Mouse (Mus musculus): Measurements from ENCODE around the gene Nlk.
"Not testable (repeated sequence)": the region's sequence is repeated elsewhere in the genome, so short reads cannot be mapped to it uniquely, and the experiment has no call there.

The Nlk gene

DNA sequence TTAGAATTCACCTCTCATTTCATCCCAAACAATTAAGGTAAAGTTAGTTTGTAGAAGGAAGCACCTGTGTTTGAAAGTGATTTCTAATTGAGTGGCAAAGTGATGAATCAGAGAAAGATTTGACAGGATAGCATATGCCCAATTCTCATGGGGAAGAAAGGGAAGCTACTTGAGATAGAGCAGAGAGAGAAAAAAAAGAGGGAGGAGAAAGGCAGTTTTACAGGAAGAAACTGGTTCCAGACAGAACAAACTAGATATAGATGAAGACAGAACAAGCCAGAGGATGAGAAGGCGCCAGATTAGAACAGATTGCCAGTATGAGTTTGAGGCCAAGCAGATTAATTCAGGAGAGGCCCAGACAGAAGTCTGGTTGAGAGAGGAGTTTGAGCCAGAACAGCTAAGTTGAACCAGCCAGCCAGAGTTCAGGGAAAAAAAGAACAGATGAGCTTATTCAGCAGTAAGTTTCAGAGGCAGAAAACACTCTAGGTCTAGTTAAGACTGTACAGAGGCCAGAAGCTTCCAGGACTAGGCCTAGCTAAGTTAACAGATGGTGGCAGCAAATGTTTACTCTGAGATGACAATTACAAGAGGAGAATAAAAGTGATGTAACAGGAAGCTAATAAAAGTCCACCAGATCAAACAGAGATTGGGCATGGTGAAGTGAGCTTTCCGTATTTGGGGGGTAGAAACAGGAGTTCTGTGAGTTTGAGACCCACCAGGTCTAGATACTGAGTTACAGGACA, 149.3 kb downstream of the Nlk start:
- DNase-seq (ENCODE audit: low spot score in 2 of 2): no peak

DNA sequence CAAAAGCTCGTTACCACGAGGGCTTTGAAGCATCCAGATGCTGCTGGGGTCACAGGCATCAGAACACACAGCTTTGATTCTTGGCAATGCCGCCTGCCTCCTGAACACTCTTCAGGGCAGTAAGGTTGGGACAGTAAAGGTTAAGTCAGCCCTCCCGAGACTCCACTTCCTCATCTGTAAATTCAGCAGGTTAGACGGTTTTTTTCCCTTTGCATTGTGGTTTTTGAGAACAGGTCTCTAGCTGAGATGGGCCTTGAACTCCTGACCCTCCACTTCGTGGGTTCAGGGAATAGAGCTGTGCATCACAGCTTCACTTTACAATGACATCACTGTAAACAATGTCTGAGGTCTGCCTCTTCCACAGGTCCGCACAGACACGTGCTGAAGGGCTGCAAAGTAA, 152.0 kb downstream of the Nlk start:
- DNase-seq (ENCODE audit: low spot score in 2 of 2): no peak

DNA sequence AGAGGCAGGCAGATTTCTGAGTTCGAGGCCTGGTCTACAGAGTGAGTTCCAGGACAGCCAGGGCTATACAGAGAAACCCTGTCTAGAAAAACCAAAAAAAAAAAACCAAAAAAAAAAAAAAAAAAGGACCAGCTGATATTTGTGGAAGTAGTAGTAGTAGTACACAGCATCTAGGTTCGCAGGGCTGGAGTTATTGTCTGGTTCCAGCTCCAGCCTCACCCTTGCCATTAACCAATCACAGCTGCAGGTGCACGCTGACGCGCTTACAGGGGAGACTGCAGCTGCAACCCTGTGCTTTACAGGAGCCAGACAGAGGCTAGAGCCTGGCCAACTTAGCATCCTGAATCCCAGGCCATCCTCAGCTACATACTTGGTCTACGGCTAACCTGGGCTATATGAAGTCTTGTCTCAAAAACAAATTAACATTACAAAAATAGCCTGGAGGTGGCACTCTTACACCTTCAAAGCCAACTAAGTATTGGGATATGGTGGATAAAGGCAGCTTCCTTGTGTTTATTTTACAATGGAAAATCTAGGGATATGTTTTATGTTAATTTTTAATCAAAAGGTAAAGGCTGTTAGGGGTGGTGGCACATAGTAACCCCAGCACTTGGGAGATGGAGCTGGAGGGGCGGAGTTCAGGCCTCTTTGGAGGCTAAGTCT, 152.6 kb downstream of the Nlk start:
- DNase-seq (ENCODE audit: low spot score in 2 of 2): no peak

DNA sequence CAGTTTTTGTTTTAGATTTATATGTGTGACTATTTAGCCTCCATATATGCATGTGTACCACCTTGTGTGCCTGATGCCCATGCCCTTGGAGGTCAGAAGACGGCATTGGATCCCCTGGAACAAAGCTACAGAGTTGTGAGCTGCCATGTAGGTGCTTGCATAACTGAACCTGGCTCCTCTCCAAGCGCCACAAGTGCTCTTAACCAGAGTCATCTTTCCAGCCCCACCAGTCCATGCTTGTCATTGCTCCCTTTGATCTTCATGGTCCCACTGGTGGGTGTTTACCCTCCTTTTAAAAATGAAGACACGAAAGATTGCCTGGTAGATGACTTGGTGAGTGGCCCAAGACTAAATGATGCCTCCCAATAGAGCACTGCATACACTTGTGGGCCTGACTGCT, 156.8 kb downstream of the Nlk start:
- DNase-seq (ENCODE audit: low spot score in 2 of 2): no peak

DNA sequence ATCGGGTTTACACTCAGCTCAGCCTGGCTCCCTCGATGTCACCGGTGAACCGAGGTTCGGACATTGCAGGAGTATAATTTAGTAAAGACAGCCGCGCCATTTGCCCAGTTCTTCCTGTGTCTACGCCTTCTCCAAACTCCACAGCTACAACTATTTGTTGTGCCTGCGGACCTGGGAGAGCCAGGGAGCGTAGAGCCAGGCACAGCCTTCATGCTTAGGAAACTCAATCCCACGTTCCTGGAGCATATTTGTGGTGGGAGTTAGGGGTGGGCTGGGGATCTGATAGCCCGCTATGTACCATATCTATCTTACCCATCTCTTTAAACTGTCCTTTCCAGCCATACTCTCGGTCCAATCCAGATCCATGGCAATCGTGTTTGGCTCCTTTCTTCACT, 160.5 kb downstream of the Nlk start:
- DNase-seq (ENCODE audit: low spot score in 2 of 2): no peak

DNA sequence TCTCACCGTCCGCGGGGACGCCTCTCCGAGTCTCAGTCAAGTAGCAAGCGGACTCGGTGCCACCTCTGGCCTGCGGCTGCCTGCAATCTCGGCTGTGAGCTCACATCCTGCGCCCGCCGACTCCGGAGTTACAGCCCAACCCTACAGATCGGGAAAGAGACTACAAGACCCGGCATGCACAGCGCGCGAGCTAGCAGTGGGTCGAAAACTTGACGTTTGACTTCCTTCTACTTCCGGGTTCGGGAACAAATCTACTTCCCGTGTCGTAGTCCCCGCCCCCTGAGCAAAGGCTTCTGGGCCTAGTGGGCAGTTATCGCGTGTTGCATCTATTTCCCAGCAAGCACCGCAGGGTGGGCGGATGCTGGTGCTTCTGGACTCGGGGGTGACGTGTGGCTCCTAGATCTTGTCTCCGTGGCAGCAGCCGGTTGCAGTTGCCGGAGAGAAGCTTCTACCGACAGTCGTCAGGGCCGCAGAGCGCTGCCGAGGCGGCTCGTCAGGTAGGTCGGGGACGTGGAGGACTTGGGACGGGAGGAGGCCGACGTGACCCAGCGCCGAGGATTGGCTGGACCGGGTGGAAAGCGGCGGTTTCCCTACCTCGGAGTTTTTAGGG, 161.0 kb downstream of the Nlk start, which contains the start of the genes Tnfaip1 and Ift20:
TSS of gene Tnfaip1 (minus strand) at position 253 of the 610 bp plus-strand sequence.
TSS of gene Ift20 (plus strand) at position 282 of the 610 bp plus-strand sequence.
- DNase-seq (ENCODE audit: low spot score in 2 of 2): peak; percentile 96 to 97

DNA sequence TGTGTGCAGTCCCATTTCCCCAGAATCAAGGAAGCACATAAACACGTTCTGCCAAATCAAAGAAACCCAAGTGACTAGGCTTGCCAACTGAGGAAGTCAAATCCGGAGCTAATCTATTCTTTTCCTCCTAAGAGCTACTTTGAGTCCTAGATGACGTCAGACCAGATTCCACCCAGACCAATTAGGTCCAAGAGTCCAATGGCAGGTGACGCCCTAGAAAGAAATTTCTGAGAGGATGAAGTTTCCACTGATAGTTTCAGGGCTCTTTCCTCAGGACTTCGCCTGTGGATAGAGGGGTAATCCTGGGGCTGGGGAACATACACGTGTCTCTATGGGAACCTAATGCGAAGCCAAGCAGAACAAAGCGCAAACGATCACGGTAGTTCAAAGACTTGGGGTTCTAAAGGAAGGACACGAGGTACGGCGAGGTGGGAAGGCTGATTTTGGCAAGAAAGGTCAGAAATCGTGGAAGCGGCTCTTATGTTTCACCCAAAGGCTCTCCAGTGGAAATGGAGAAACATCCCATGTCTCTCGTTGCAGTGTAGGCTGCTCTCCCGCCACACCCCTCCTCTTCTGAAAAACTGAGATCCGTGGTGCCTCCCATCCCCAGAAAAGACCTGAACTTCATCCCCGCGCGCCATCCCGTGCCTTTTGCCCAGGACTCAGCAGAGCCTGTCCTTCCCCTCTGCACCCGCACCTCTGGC, 161.6 kb downstream of the Nlk start:
- no peak for DNase-seq (ENCODE audit: low spot score in 2 of 2)

DNA sequence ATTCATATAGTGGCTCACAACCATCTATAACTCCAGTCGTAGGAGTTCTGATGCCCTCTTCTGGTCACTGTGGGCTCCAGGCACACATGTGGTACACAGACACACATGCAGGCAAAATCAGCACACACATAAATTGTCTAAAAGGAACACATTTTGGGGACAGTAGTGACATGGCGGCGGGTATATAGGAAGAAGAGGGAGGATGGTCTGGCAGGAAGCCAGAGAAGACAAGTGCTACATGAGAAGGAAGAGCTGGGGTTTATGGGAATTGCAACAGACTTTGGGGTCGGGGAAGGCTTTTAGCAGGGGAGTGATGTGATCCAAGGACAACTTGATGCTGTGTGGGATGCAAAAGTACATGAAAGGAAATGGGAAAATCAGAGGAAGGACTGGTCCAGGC, 162.7 kb downstream of the Nlk start:
- DNase-seq (ENCODE audit: low spot score in 2 of 2): no peak

DNA sequence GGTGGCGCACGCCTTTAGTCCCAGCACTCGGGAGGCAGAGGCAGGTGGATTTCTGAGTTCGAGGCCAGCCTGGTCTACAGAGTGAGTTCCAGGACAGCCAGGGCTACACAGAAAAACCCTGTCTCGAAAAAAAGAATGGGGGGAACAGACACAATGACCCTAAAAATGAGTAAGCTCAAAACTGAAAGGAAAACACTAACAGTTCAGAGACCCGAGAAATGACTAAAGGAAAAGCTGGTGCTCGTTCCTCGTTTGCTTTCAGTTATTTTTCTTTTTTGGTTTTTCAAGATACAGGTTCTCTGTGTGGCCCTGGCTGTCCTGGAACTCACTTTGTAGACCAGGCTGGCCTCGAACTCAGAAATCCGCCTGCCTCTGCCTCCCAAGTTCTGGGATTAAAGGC, 165.7 kb downstream of the Nlk start:
- DNase-seq (ENCODE audit: low spot score in 2 of 2): not testable (repeated sequence)

DNA sequence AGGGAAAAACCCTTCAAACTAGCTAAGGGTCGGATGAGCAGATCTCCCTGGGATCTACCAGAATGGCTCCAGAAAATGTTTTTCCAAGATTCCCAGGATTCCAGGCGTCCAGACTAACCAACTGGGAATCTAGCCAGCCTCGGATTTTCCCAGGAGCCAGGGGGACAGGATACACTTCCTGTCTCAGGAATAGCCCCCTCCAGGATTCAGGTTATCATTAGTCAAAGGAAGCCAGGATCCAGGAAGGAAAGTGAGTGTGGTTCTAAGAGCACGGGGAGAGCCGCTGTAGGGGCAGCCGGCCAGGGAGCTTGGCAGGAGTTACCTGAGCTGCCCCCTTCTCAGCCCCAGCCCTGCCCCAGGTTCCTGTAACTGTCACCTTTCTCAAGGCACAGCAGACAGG, 166.1 kb downstream of the Nlk start:
- no peak for DNase-seq (ENCODE audit: low spot score in 2 of 2)

DNA sequence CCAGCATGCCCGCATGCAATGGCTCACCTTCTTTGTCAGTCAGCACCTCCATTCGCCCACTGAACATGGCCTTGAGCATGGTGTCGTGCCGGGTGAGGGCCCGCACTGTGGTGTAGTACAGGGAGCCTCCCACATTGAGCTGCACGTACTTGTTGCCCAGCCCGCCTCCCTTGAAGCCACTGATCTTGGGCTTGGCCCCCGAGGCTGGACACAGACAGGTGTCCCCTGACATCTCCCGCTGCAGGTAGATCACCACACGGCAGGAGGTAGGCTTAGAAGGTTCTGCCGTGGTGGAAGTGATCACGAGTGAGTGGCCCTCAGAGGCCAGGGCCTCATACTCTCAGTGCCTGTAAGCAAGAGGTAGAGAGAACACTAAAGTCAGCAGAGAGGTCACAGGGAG, 167.2 kb downstream of the Nlk start:
- DNase-seq (ENCODE audit: low spot score in 2 of 2): no peak

DNA sequence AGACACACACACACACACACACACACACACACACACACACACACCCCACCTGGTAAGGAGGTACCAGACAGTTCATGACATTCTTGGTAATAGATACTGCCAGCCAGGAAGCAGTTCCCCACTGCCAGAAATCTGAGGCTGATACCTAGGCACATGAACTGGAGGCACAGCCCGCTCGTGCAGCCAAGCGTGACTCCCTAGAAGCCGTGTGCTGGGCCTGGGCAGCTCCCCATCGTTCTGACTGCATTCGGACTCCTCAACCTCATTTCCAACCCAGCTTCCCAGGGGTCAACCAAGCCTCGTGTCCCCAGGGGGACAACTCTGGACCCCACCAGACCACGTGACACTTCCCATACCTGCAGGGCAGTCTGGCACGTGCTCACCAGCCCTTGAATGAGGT, 168.5 kb downstream of the Nlk start:
- DNase-seq (ENCODE audit: low spot score in 2 of 2): no peak

DNA sequence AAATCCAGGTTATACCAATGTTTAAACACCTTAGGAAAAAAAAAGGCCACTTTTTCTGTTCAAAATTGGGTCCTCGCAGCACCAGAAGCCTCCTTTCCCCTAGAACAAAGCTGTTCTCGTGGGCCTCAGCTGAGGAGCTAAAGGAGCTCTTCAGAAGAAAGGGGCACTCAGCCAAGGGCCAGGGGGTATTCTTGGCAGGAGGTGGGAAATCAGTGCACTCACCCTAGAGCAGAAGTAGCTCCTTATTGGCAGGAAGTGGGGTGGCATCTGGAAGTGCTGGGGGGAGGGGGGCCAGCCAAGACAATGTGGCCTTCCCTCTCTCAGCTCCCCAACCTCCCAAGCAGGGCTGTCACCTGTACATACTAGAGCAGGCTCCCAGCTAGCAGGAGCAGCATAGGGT, 172.3 kb downstream of the Nlk start:
- no peak for DNase-seq (ENCODE audit: low spot score in 2 of 2)

DNA sequence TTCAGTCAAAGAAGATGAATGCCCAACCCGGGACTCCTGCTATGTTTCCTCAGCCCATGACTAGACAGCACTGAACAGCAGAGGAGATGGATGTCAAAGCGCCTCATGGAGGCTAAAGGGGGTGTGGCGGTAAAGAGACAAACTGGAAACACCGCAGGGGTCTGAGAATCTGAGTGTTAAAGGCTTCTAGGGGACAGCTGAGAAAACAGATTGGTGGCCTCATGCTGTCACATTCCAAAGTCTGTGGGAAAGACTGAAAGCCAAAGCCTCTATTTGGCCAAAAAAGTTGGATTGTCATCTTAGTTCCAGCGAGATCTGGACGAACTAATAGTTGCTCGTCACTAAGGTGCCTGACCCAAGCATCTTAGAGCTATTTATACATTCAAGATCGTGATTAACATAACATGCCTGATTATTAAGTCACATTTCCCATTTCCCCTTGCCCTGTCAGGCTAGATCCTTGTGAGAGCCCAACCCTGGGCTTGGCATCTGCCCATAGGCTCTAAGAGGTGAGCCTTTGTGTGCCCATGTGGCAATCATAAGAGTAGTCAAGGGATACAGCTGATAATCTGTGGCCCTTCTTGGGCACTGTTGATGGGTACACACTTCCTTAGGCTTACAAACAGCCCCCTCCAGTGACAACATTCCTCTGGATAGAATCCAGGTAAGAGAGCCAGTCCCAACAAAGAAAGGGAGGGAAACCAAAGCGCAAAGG, 173.8 kb downstream of the Nlk start:
- no peak for DNase-seq (ENCODE audit: low spot score in 2 of 2)

DNA sequence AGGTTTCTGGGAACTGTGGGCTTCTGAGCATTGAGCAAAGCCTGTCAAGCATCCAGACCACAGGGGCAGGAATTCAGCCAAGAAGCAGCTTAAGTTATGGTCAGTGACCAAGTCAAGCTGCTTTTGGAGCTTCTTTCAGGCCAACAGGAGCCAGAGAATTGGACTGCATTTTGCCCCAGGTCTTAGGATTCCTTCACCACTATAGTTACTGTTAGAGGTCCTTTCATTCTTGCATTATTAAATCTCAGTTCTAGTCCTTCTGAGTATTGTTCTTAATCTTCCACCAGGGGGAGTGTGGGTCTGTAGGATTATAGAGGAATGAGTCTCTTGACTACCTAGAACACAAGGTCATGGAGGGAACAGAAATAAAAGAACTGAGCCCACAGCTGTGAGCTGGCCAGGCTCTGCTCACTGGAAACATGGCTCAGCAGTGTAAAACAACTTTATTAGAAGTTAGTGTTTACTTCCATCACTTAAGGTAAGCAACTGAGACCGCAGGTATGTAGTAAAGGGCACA, 174.6 kb downstream of the Nlk start:
- DNase-seq (ENCODE audit: low spot score in 2 of 2): no peak

DNA sequence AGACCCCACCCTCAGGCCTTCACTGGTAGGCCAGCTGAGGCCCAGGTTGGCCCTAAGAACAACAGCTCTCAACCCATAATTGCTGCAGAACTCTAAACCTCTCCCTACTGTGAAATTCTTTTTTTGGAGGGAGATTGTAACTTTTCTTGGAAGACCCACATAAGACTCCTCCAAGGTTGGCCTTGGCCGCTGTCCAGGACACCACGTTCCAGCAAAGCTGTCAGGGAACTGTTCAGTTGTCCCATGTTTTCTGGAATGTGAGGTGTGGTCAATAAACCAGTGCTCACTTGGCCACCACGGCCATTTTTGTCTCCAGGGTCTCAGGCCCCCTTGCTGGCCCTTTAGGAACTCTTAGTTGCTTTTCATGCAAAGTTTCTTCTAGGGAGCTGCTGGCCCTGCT, 175.3 kb downstream of the Nlk start:
- DNase-seq (ENCODE audit: low spot score in 2 of 2): no peak

DNA sequence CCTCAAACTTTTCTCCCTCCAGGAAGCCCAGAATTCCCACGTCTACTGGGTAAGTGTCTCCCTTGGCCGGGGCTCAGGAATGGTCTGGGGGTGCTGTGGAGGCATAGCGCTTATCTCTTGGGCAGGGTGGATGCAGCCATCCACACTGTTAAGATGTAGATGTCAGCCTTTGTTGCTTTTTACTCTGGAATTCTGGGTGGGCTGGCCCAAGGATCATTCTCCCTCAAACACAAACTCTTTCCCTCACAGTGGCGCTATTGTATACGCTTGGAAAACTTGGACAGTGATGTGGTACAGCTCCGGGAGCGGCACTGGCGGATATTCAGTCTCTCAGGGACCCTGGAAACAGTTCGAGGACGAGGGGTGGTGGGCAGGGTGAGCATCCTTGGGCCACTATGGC, 178.2 kb downstream of the Nlk start:
- no peak for DNase-seq (ENCODE audit: low spot score in 2 of 2)

All from urinary bladder, postnatal 4 days (tissue).